Mouse (Mus musculus): ENCODE results near the gene Gm4567. TPM values are rescaled to one million over a fixed set of nuclear protein-coding genes. Genes with fewer than 3 reads are reported as not detected.
"Not testable (repeated sequence)": the region's sequence is repeated elsewhere in the genome, so short reads cannot be mapped to it uniquely, and the experiment has no call there.

Gene Gm4567
- not detected in 2 replicates for polyA plus RNA-seq (2012; rRNA removed)

- DNase-seq (ENCODE audit: low spot score) = not testable (repeated sequence)
Observed at GRCm38 (mm10) chr7:22719610-22720009, at the start of gene Gm4567. Gene Gm4567 (minus strand): TSS chr7:22719710.

- not testable (repeated sequence) for DNase-seq (ENCODE audit: low spot score)
Observed at GRCm38 (mm10) chr7:22761397-22761796, 41.9 kb upstream of the Gm4567 start, which contains the start of gene Vmn1r157. Gene Vmn1r157 (plus strand): TSS chr7:22761697.

GRCm38 (mm10) chr7:22692217-22692616, 27.3 kb downstream of the Gm4567 start, which contains the start of gene Gm8693:
Gene Gm8693 (minus strand): TSS chr7:22692317.
- DNase-seq (ENCODE audit: low spot score) = not testable (repeated sequence)

Other genes starting within 250 kb of the Gm4567 start
- not detected in 2 replicates for gene Vmn1r151, start 220.0 kb downstream of the Gm4567 start, polyA plus RNA-seq (2012; rRNA removed)
- gene Vmn1r152, start 196.7 kb downstream of the Gm4567 start, polyA plus RNA-seq (2012; rRNA removed) = not detected in 2 replicates
- gene Gm8677, start 184.8 kb downstream of the Gm4567 start, polyA plus RNA-seq (2012; rRNA removed) = not detected in 2 replicates
- not detected in 2 replicates for gene Gm4201, start 154.4 kb downstream of the Gm4567 start, polyA plus RNA-seq (2012; rRNA removed)
- not detected in 2 replicates for gene Gm4565, start 131.6 kb downstream of the Gm4567 start, polyA plus RNA-seq (2012; rRNA removed)
- not detected in 2 replicates for gene Vmn1r155, start 61.7 kb downstream of the Gm4567 start, polyA plus RNA-seq (2012; rRNA removed)
- gene Gm8693, start 27.4 kb downstream of the Gm4567 start, polyA plus RNA-seq (2012; rRNA removed) = not detected in 2 replicates
- gene Vmn1r157, start 42.0 kb upstream of the Gm4567 start, polyA plus RNA-seq (2012; rRNA removed) = not detected in 2 replicates
- gene Vmn1r158, start 71.1 kb upstream of the Gm4567 start, polyA plus RNA-seq (2012; rRNA removed) = not detected in 2 replicates
- gene Vmn1r159, start 123.9 kb upstream of the Gm4567 start, polyA plus RNA-seq (2012; rRNA removed) = not detected in 2 replicates
- gene Vmn1r160, start 151.5 kb upstream of the Gm4567 start, polyA plus RNA-seq (2012; rRNA removed) = not detected in 2 replicates

Measured in urinary bladder, adult 2 months (tissue).